Mouse (Mus musculus) midbrain, embryonic 13.5 days (tissue): ENCODE measurements around the gene Vps8. TPM values are rescaled to one million over a fixed set of nuclear protein-coding genes. Genes with fewer than 3 reads are reported as not detected.

Source experiments
- ATAC-seq: fragments of 200-750 bp; cut with Nextera tagmentation; 2 replicates; pipeline ENCODE4 v1.8.0; 2017; ENCODE audit warnings: mild to moderate bottlenecking, moderate TSS enrichment, moderate library complexity
- H3K27ac ChIP-seq: fragments of 300-500 bp; sonication (generic); 2 replicates; pipeline ENCODE4 v1.5.1; 2015; ENCODE audit warnings: inconsistent platforms, mild to moderate bottlenecking, moderate library complexity
- H3K27me3 ChIP-seq: fragments of 300-500 bp; sonication (generic); 2 replicates; pipeline ENCODE4 v1.6.1; 2015; ENCODE audit warnings: mild to moderate bottlenecking, inconsistent platforms
- H3K36me3 ChIP-seq: fragments of 300-500 bp; sonication (generic); 2 replicates; pipeline ENCODE4 v1.6.1; 2015; ENCODE audit warnings: mild to moderate bottlenecking, inconsistent platforms
- H3K4me1 ChIP-seq: fragments of 300-500 bp; sonication (generic); replicated peaks from 2 replicates; pipeline ENCODE4 v1.6.1; 2015; ENCODE audit warnings: inconsistent platforms
- H3K4me2 ChIP-seq: fragments of 300-500 bp; sonication (generic); replicated peaks from 2 replicates; pipeline ENCODE4 v1.6.1; 2015; ENCODE audit warnings: moderate library complexity, mild to moderate bottlenecking, inconsistent platforms
- H3K4me3 ChIP-seq: fragments of 300-500 bp; sonication (generic); replicated peaks from 2 replicates; pipeline ENCODE4 v1.5.1; 2015; ENCODE audit warnings: mild to moderate bottlenecking, inconsistent platforms
- H3K9ac ChIP-seq: fragments of 300-500 bp; sonication (generic); replicated peaks from 2 replicates; pipeline ENCODE4 v1.6.1; 2015; ENCODE audit warnings: mild to moderate bottlenecking, inconsistent platforms
- H3K9me3 ChIP-seq: fragments of 300-500 bp; sonication (generic); 2 replicates; pipeline ENCODE4 v1.6.1; 2016; ENCODE audit warnings: mild to moderate bottlenecking, inconsistent platforms
- WGBS: fragments of 180-500 bp; shearing (Covaris S2); methylation state at CpG from one replicate; pipeline ENCODE4 v1.1.7; 2015; 5-methylcytosine and 5-hydroxymethylcytosine counted together
- polyA plus RNA-seq: library from polyadenylated mRNA; unstranded; fragments of >200 nt; fragmentation: Nextera tagmentation; extraction: Ambion mirVana; gene quantifications from 2 replicates; pipeline ENCODE4 v1.2.1, GENCODE M21; 2015

Vps8 gene
- polyA plus RNA-seq, 1 experiment from 2014 or later: 33.4 TPM

- Histone ChIP-seq H3K36me3 (no peaks in the 10 kb centered on the region), H3K9me3 (no peaks in the 10 kb centered on the region), H3K9ac (no peak overlapping the region), H3K27ac (no peak overlapping the region), H3K27me3 (no peaks in the 10 kb centered on the region), H3K4me2 (no peak overlapping the region), H3K4me3 (no peak overlapping the region), H3K4me1 (peaks cover 11% of the 10 kb centered on the region; the same call in 1 of the 2 replicates)
- WGBS: 78% methylated on average over 6 of the region's 6 CpGs
- ATAC-seq: peak; percentile 34; the same call in 1 of the 2 replicates
Observed at GRCm38 (mm10) chr16:21406136-21406535, 16.8 kb upstream of the Vps8 start.

GRCm38 (mm10) chr16:21411779-21412178 lies 11.1 kb upstream of the Vps8 start:
- no peak overlapping the region for H3K4me2 ChIP-seq

GRCm38 (mm10) chr16:21412593-21413047 lies 10.3 kb upstream of the Vps8 start:
- Histone ChIP-seq H3K9me3 (no peaks in the 10 kb centered on the region), H3K27ac (no peak overlapping the region), H3K4me2 (no peak overlapping the region), H3K4me3 (no peak overlapping the region), H3K4me1 (no peaks in the 10 kb centered on the region), H3K27me3 (no peaks in the 10 kb centered on the region), H3K9ac (no peak overlapping the region), H3K36me3 (no peaks in the 10 kb centered on the region)
- peak; percentile 85 for ATAC-seq
- WGBS: 17% methylated on average over 8 of the region's 8 CpGs

More at GRCm38 (mm10) chr16:21411779-21412178, 11.1 kb upstream of the Vps8 start:
- no peak overlapping the region for H3K27ac ChIP-seq
- ATAC-seq: no peak
- no peaks in the 10 kb centered on the region for H3K27me3 ChIP-seq
- no peaks in the 10 kb centered on the region for H3K9me3 ChIP-seq
- H3K36me3 ChIP-seq: no peaks in the 10 kb centered on the region
- no peak overlapping the region for H3K4me3 ChIP-seq
- H3K9ac ChIP-seq: no peak overlapping the region
- no peaks in the 10 kb centered on the region for H3K4me1 ChIP-seq

- Histone ChIP-seq H3K27me3 (no peaks in the 10 kb centered on the region), H3K4me3 (no peak overlapping the region), H3K27ac (no peak overlapping the region), H3K4me1 (no peaks in the 10 kb centered on the region), H3K9me3 (no peaks in the 10 kb centered on the region), H3K4me2 (no peak overlapping the region), H3K36me3 (no peaks in the 10 kb centered on the region), H3K9ac (no peak overlapping the region)
- WGBS: 85% methylated on average over 3 of the region's 3 CpGs
- no peak for ATAC-seq
Observed at GRCm38 (mm10) chr16:21413819-21414218, 9.1 kb upstream of the Vps8 start.

- 95% methylated on average over 8 of the region's 8 CpGs for WGBS
- Histone ChIP-seq H3K4me2 (no peak overlapping the region), H3K9ac (no peak overlapping the region), H3K36me3 (no peaks in the 10 kb centered on the region), H3K27ac (no peak overlapping the region), H3K9me3 (no peaks in the 10 kb centered on the region), H3K4me3 (no peak overlapping the region), H3K27me3 (no peaks in the 10 kb centered on the region), H3K4me1 (no peaks in the 10 kb centered on the region)
- no peak for ATAC-seq
Observed at GRCm38 (mm10) chr16:21415128-21415527, 7.8 kb upstream of the Vps8 start.

- Histone ChIP-seq H3K4me3 (no peak overlapping the region), H3K36me3 (no peaks in the 10 kb centered on the region), H3K4me2 (no peak overlapping the region), H3K27ac (no peak overlapping the region), H3K27me3 (no peaks in the 10 kb centered on the region), H3K9me3 (no peaks in the 10 kb centered on the region), H3K9ac (no peak overlapping the region), H3K4me1 (no peaks in the 10 kb centered on the region)
- ATAC-seq: no peak
- WGBS: 35% methylated on average over 5 of the region's 5 CpGs
Observed at GRCm38 (mm10) chr16:21418012-21418411, 4.9 kb upstream of the Vps8 start.

GRCm38 (mm10) chr16:21423546-21423910 lies 610 bp downstream of the Vps8 start:
- WGBS: 4% methylated on average over 10 of the region's 10 CpGs
- H3K27ac ChIP-seq: peak overlapping the region; percentile 68
- 0 out of 2 replicates have a peak, but pooled peaks cover 2% of the 10 kb centered on the region for H3K36me3 ChIP-seq
- peak overlapping the region; percentile 92 for H3K4me3 ChIP-seq
- no peak for ATAC-seq
- peak overlapping the region; percentile 97 for H3K4me2 ChIP-seq
- H3K27me3 ChIP-seq: no peaks in the 10 kb centered on the region
- H3K9ac ChIP-seq: peak overlapping the region; percentile 94
- no peaks in the 10 kb centered on the region for H3K9me3 ChIP-seq
- peaks cover 9% of the 10 kb centered on the region for H3K4me1 ChIP-seq

- no peaks in the 10 kb centered on the region for H3K9me3 ChIP-seq
- peaks cover 9% of the 10 kb centered on the region; the same call in 1 of the 2 replicates for H3K36me3 ChIP-seq
- H3K4me2 ChIP-seq: no peak overlapping the region
- H3K9ac ChIP-seq: no peak overlapping the region
- H3K27ac ChIP-seq: no peak overlapping the region
- no peak overlapping the region for H3K4me3 ChIP-seq
- peaks cover 9% of the 10 kb centered on the region for H3K4me1 ChIP-seq
- no peak for ATAC-seq
- H3K27me3 ChIP-seq: no peaks in the 10 kb centered on the region
- 83% methylated on average over 5 of the region's 5 CpGs for WGBS
Observed at GRCm38 (mm10) chr16:21428131-21428530, 5.2 kb downstream of the Vps8 start.

- no peak for ATAC-seq
- Histone ChIP-seq H3K27me3 (no peaks in the 10 kb centered on the region), H3K4me2 (no peak overlapping the region), H3K9ac (no peak overlapping the region), H3K4me3 (no peak overlapping the region), H3K36me3 (peaks cover 16% of the 10 kb centered on the region), H3K9me3 (no peaks in the 10 kb centered on the region), H3K27ac (no peak overlapping the region), H3K4me1 (no peaks in the 10 kb centered on the region)
- WGBS: 95% methylated on average over 2 of the region's 2 CpGs
Observed at GRCm38 (mm10) chr16:21430377-21431060, 7.6 kb downstream of the Vps8 start.

- H3K4me2 ChIP-seq: no peak overlapping the region
- H3K9ac ChIP-seq: no peak overlapping the region
- WGBS: 84% methylated on average over 3 of the region's 3 CpGs
- no peak overlapping the region for H3K4me3 ChIP-seq
- H3K9me3 ChIP-seq: no peaks in the 10 kb centered on the region
- peaks cover 18% of the 10 kb centered on the region for H3K36me3 ChIP-seq
- no peak for ATAC-seq
- no peak overlapping the region for H3K27ac ChIP-seq
- no peaks in the 10 kb centered on the region for H3K4me1 ChIP-seq
- H3K27me3 ChIP-seq: no peaks in the 10 kb centered on the region
Observed at GRCm38 (mm10) chr16:21431614-21432013, 8.7 kb downstream of the Vps8 start.

- Histone ChIP-seq H3K27ac (no peak overlapping the region), H3K4me1 (no peaks in the 10 kb centered on the region), H3K9me3 (no peaks in the 10 kb centered on the region), H3K27me3 (no peaks in the 10 kb centered on the region), H3K9ac (no peak overlapping the region), H3K4me3 (no peak overlapping the region), H3K36me3 (peaks cover 27% of the 10 kb centered on the region), H3K4me2 (no peak overlapping the region)
- WGBS: 34% methylated on average over 3 of the region's 3 CpGs
- ATAC-seq: no peak
Observed at GRCm38 (mm10) chr16:21433543-21433942, 10.6 kb downstream of the Vps8 start.

- Histone ChIP-seq H3K9ac (no peak overlapping the region), H3K27me3 (no peaks in the 10 kb centered on the region), H3K4me3 (no peak overlapping the region), H3K4me2 (no peak overlapping the region), H3K27ac (no peak overlapping the region), H3K4me1 (peaks cover 12% of the 10 kb centered on the region), H3K9me3 (no peaks in the 10 kb centered on the region), H3K36me3 (peaks cover 38% of the 10 kb centered on the region)
- no peak for ATAC-seq
Observed at GRCm38 (mm10) chr16:21441012-21441411, 18.1 kb downstream of the Vps8 start.
